Mouse (Mus musculus): ENCODE measurements at regions not wholly inside any gene's neighbourhood (a gene's known extent, or its start where the extent isn't known, plus 50 kb on each side); places are given as distances from the start of the nearest gene placed in this dataset.
A peak's percentile ranks its signal among the peaks of the same experiment; 100 is the strongest.

GRCm38 (mm10) chr13:28418936-28419681, 161.8 kb downstream of the Gm11361 start:
- WGBS, result 70% methylated on average over 17 of the region's 17 CpGs
- Histone ChIP-seq H3K4me3 (ENCODE audit: low read depth, low read length) (peak overlapping the region; percentile 41), H3K36me3 (ENCODE audit: insufficient read depth, low read length) (no peaks in the 10 kb centered on the region), H3K9me3 (ENCODE audit: low read length) (no peaks in the 10 kb centered on the region), H3K27me3 (ENCODE audit: insufficient read depth, low read length) (no peaks in the 10 kb centered on the region), H3K27ac (ENCODE audit: low read depth, low read length) (peak overlapping the region; percentile 92), H3K4me2 (ENCODE audit: low read depth, low read length, poor library complexity, severe bottlenecking) (peak overlapping the region; percentile 68), H3K4me1 (ENCODE audit: insufficient read depth, low read length) (no peaks in the 10 kb centered on the region; the same call in none of the 2 replicates), H3K9ac (replicated peaks; ENCODE audit: low read length, poor library complexity, severe bottlenecking) (peak overlapping the region; percentile 75)
- ATAC-seq (ENCODE audit: low FRiP score) (no peak), DNase-seq (ENCODE audit: low spot score) (peak; percentile 26)
- no peak for TF ChIP-seq CTCF (IDR thresholded peaks at IDR 0.05)

DNA sequence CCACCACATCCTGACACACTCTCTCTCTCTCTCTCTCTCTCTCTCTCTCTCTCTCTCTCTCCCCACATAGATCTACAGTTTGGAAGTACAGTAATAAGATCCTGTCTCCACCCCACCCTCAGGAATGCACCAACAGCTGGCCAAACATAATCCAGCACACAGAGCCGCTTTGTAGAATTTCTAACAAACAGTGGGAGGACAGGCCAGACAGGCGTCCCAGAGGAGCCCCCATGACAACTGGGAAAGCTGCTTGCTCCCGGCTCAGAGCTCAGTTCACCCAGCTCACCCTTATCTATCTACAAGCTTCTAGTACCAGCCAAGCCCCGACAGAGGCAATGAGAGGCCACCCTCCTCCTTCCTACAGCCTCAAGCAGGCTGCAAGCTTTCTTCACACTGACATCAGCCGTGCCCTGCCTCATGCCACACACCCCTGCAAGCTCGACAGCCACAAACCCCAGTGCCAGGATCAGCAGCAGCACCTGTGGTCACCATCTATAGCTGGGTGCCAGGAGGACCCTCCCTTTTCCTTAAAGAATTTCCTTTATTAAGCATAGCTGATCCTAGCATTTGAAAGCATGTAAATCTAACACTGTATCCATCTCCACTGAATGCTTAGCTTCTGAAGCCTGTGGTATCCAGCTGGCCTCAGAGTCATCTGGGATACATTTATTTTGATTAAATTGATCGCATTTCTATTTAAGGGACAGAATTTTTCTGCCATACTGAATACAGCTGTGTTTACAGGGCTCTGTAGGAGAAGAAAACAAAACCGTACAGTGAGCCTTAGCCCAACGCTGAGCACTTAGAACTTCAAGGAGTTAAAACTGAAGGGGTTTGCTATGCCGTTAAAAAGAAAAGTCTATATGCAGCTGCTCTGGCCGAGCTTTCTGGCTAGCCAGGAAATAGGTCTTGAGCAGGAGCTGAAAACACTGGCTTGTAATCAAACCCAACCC, 160.9 kb downstream of the Gm11361 start:
- TF ChIP-seq CTCF (IDR thresholded peaks at IDR 0.05), result no peak
- DNase-seq (ENCODE audit: low spot score), result peak; percentile 74
- 8% methylated on average over 11 of the region's 11 CpGs for WGBS
- Histone ChIP-seq H3K4me1 (ENCODE audit: insufficient read depth, low read length) (no peaks in the 10 kb centered on the region; the same call in none of the 2 replicates), H3K27ac (ENCODE audit: low read depth, low read length) (peak overlapping the region; percentile 92), H3K27me3 (ENCODE audit: insufficient read depth, low read length) (no peaks in the 10 kb centered on the region), H3K4me2 (ENCODE audit: low read depth, low read length, poor library complexity, severe bottlenecking) (peak overlapping the region; percentile 68), H3K4me3 (ENCODE audit: low read depth, low read length) (peak overlapping the region; percentile 41), H3K9me3 (ENCODE audit: low read length) (no peaks in the 10 kb centered on the region), H3K9ac (replicated peaks; ENCODE audit: low read length, poor library complexity, severe bottlenecking) (peak overlapping the region; percentile 75), H3K36me3 (ENCODE audit: insufficient read depth, low read length) (no peaks in the 10 kb centered on the region)
- ATAC-seq (ENCODE audit: low FRiP score), result peak; percentile 55

DNA sequence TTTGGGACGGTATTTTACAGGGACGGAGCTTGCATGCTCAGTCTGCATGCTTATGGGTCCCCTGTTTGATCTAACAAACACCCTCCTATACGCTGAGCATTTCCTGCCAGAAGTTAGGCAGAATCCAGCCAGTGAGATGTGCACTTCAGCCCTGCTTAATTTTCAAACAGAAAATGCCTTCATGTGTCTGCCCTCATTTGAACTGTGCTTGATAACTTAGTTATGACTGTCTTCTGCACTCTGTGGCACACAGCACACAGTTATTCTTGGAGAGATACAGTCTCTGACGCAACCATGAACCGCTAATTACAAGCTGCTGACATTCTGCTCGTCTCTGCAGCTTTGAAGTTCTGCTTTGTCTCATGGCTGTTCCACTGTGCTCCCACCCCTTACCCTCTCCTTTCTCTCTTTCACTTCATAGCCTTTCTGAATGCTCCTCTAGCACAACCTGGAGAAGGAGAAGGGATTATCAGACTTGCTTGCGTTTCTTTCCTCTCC, 160.2 kb downstream of the Gm11361 start:
- H3K9me3 ChIP-seq (ENCODE audit: low read length), result no peaks in the 10 kb centered on the region
- H3K9ac ChIP-seq (replicated peaks; ENCODE audit: low read length, poor library complexity, severe bottlenecking), result peak overlapping the region; percentile 75
- TF ChIP-seq CTCF (IDR thresholded peaks at IDR 0.05), result no peak; the same call in none of the 2 replicates
- DNase-seq (ENCODE audit: low spot score) (peak; percentile 74), ATAC-seq (ENCODE audit: low FRiP score) (peak; percentile 42)
- WGBS, result 0% methylated on average over 7 of the region's 7 CpGs
- no peaks in the 10 kb centered on the region for H3K36me3 ChIP-seq (ENCODE audit: insufficient read depth, low read length)
- no peaks in the 10 kb centered on the region for H3K27me3 ChIP-seq (ENCODE audit: insufficient read depth, low read length)
- H3K27ac ChIP-seq (ENCODE audit: low read depth, low read length), result peak overlapping the region; percentile 92
- H3K4me3 ChIP-seq (ENCODE audit: low read depth, low read length), result peak overlapping the region; percentile 41
- peak overlapping the region; percentile 68 for H3K4me2 ChIP-seq (ENCODE audit: low read depth, low read length, poor library complexity, severe bottlenecking)
- H3K4me1 ChIP-seq (ENCODE audit: insufficient read depth, low read length), result no peaks in the 10 kb centered on the region; the same call in none of the 2 replicates

DNA sequence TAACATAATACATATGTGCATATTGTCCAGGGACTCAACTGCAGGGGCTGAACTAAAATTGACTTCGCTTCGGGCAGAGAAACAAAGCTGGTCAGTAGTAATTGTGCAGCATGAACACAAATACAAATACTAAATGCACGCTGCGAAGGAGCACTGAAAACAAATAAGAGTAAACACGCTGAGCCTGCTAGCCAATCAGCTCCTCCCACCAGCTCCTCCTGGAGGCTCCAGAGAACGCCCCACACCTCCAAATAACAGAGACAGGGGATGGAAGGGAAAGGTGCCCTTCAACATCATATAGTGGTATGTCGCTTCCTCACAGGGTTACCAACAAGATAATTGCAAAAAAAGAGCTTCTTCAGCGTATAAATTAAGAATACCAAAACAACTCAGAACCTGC, 159.6 kb downstream of the Gm11361 start:
- 5% methylated on average over 8 of the region's 8 CpGs for WGBS
- Histone ChIP-seq H3K4me3 (ENCODE audit: low read depth, low read length) (peak overlapping the region; percentile 41), H3K4me1 (ENCODE audit: insufficient read depth, low read length) (no peaks in the 10 kb centered on the region; the same call in none of the 2 replicates), H3K36me3 (ENCODE audit: insufficient read depth, low read length) (no peaks in the 10 kb centered on the region), H3K4me2 (ENCODE audit: low read depth, low read length, poor library complexity, severe bottlenecking) (peak overlapping the region; percentile 68), H3K27ac (ENCODE audit: low read depth, low read length) (peak overlapping the region; percentile 92), H3K9me3 (ENCODE audit: low read length) (no peaks in the 10 kb centered on the region), H3K27me3 (ENCODE audit: insufficient read depth, low read length) (no peaks in the 10 kb centered on the region), H3K9ac (replicated peaks; ENCODE audit: low read length, poor library complexity, severe bottlenecking) (peak overlapping the region; percentile 75)
- ATAC-seq (ENCODE audit: low FRiP score) (peak; percentile 48; the same call in 1 of the 2 replicates), DNase-seq (ENCODE audit: low spot score) (peak; percentile 83)
- TF ChIP-seq CTCF (IDR thresholded peaks at IDR 0.05), result peak; percentile 32

GRCm38 (mm10) chr13:28416231-28416630, 158.9 kb downstream of the Gm11361 start:
- peak; percentile 94 for DNase-seq (ENCODE audit: low spot score)
- TF ChIP-seq CTCF (IDR thresholded peaks at IDR 0.05), result no peak
- H3K9me3 ChIP-seq (ENCODE audit: low read length), result no peaks in the 10 kb centered on the region
- peak; percentile 81 for ATAC-seq (ENCODE audit: low FRiP score)
- H3K4me3 ChIP-seq (ENCODE audit: low read depth, low read length), result peak overlapping the region; percentile 41
- WGBS, result 4% methylated on average over 6 of the region's 6 CpGs
- H3K9ac ChIP-seq (replicated peaks; ENCODE audit: low read length, poor library complexity, severe bottlenecking), result peak overlapping the region; percentile 75
- H3K36me3 ChIP-seq (ENCODE audit: insufficient read depth, low read length), result no peaks in the 10 kb centered on the region
- H3K4me2 ChIP-seq (ENCODE audit: low read depth, low read length, poor library complexity, severe bottlenecking), result peak overlapping the region; percentile 68
- H3K27ac ChIP-seq (ENCODE audit: low read depth, low read length), result peak overlapping the region; percentile 92
- H3K27me3 ChIP-seq (ENCODE audit: insufficient read depth, low read length), result no peaks in the 10 kb centered on the region
- no peaks in the 10 kb centered on the region; the same call in none of the 2 replicates for H3K4me1 ChIP-seq (ENCODE audit: insufficient read depth, low read length)

All from midbrain, postnatal 0 days (tissue).